Mouse (Mus musculus) CH12.LX (cell line): ENCODE measurements around the gene Znrf4.

Experiments used
- CHD2 ChIP-seq: IDR thresholded peaks from 2 replicates; pipeline ENCODE4 v1.6.1; 2011; ENCODE audit warnings: low read length, improper control_type of control experiment
- CTCF ChIP-seq, 2 experiments: IDR thresholded peaks in 1 of 2; conservative IDR thresholded peaks in 1 of 2; 2 replicates each; pipeline ENCODE4 v1.5.1; 2011 to 2012; ENCODE audit warnings: low read depth in 2 of 2, low read length in 2 of 2, improper control_type of control experiment in 1 of 2, inconsistent platforms in 1 of 2, mild to moderate bottlenecking in 1 of 2, moderate library complexity in 1 of 2
- E2F4 ChIP-seq: IDR thresholded peaks from 2 replicates; pipeline ENCODE4 v1.6.1; 2011; ENCODE audit warnings: low read depth, low read length, improper control_type of control experiment; ENCODE audit not compliant: insufficient replicate concordance
- HCFC1 ChIP-seq: IDR thresholded peaks from 2 replicates; pipeline ENCODE4 v1.6.1; 2012; ENCODE audit warnings: low read depth, mild to moderate bottlenecking, inconsistent platforms, low read length, improper control_type of control experiment
- JUN ChIP-seq: IDR thresholded peaks from 2 replicates; pipeline ENCODE4 v1.6.1; 2011; ENCODE audit warnings: low read depth, mild to moderate bottlenecking, low read length, improper control_type of control experiment, moderate library complexity; ENCODE audit not compliant: insufficient read depth
- JUND ChIP-seq: conservative IDR thresholded peaks from 2 replicates; pipeline ENCODE4 v1.6.1; 2011; ENCODE audit warnings: low read depth, low read length, improper control_type of control experiment
- MEF2A ChIP-seq: IDR thresholded peaks from 2 replicates; pipeline ENCODE4 v1.6.1; 2014; ENCODE audit warnings: low read depth, mild to moderate bottlenecking, inconsistent platforms, low read length, improper control_type of control experiment, borderline replicate concordance
- POLR2A ChIP-seq: IDR thresholded peaks from 2 replicates; pipeline ENCODE4 v1.6.1; 2011; ENCODE audit warnings: low read depth, mild to moderate bottlenecking, improper control_type of control experiment, low read length
- SIN3A ChIP-seq: IDR thresholded peaks from 2 replicates; pipeline ENCODE4 v1.6.1; 2012; ENCODE audit warnings: low read length, improper control_type of control experiment, inconsistent platforms
- ZC3H11A ChIP-seq: IDR thresholded peaks from 2 replicates; pipeline ENCODE4 v1.6.1; 2012; ENCODE audit warnings: low read depth, mild to moderate bottlenecking, inconsistent platforms, low read length, improper control_type of control experiment

GRCm38 (mm10) chr17:56509707-56510472 is 2.3 kb downstream of the Znrf4 start:
- TF ChIP-seq POLR2A (no peak), JUND (no peak), CHD2 (no peak), JUN (no peak), SIN3A (no peak), CTCF (conservative IDR thresholded peaks at IDR 0.05 in 1 of 2, IDR thresholded peaks at IDR 0.05 in 1 of 2; ENCODE audit: low read depth in 2 of 2, low read length in 2 of 2) (no peak), E2F4 (no peak), MEF2A (no peak), ZC3H11A (no peak), HCFC1 (no peak)
